Mouse (Mus musculus): Measurements from ENCODE around the gene Trim67. TPM values are rescaled to one million over a fixed set of nuclear protein-coding genes. Genes with fewer than 3 reads are reported as not detected.
"Not testable (repeated sequence)": the region's sequence is repeated elsewhere in the genome, so short reads cannot be mapped to it uniquely, and the experiment has no call there.

The Trim67 gene
- polyA plus RNA-seq, 1 experiment from 2014 or later, result 0.23 TPM

- TF ChIP-seq EP300 (optimal IDR thresholded peaks at IDR 0.05) (no peak), CTCF (IDR thresholded peaks at IDR 0.05; ENCODE audit: low read depth) (no peak)
- DNase-seq (ENCODE audit: low spot score) (no peak), ATAC-seq (ENCODE audit: low FRiP score, low TSS enrichment) (no peak)
- Histone ChIP-seq H3K27me3 (ENCODE audit: control insufficient read depth, insufficient read depth, low read length) (no peaks in the 10 kb centered on the region), H3K4me2 (replicated peaks; ENCODE audit: low read depth) (no peak overlapping the region), H3K4me1 (replicated peaks; ENCODE audit: control insufficient read depth, insufficient read depth) (no peaks in the 10 kb centered on the region), H3K4me3 (ENCODE audit: low read depth, low read length) (no peak overlapping the region), H3K9ac (ENCODE audit: low read length) (no peak overlapping the region), H3K27ac (replicated peaks) (no peak overlapping the region), H3K9me3 (ENCODE audit: control insufficient read depth, low read length) (no peaks in the 10 kb centered on the region), H3K36me3 (ENCODE audit: control insufficient read depth, insufficient read depth, low read length) (peaks cover 13% of the 10 kb centered on the region)
- 83% methylated on average over 2 of the region's 2 CpGs for WGBS
Observed at GRCm38 (mm10) chr8:124836907-124837306, 44.0 kb downstream of the Trim67 start.

GRCm38 (mm10) chr8:124837956-124838355, 45.1 kb downstream of the Trim67 start:
- ATAC-seq (ENCODE audit: low FRiP score, low TSS enrichment) (no peak), DNase-seq (ENCODE audit: low spot score) (no peak)
- H3K4me3 ChIP-seq (ENCODE audit: low read depth, low read length), result no peak overlapping the region
- 85% methylated on average over 2 of the region's 2 CpGs for WGBS
- H3K4me2 ChIP-seq (replicated peaks; ENCODE audit: low read depth), result no peak overlapping the region
- peaks cover 13% of the 10 kb centered on the region for H3K36me3 ChIP-seq (ENCODE audit: control insufficient read depth, insufficient read depth, low read length)
- no peaks in the 10 kb centered on the region for H3K9me3 ChIP-seq (ENCODE audit: control insufficient read depth, low read length)
- H3K27ac ChIP-seq (replicated peaks), result no peak overlapping the region
- H3K9ac ChIP-seq (ENCODE audit: low read length), result no peak overlapping the region
- no peaks in the 10 kb centered on the region for H3K27me3 ChIP-seq (ENCODE audit: control insufficient read depth, insufficient read depth, low read length)
- H3K4me1 ChIP-seq (replicated peaks; ENCODE audit: control insufficient read depth, insufficient read depth), result no peaks in the 10 kb centered on the region
- TF ChIP-seq EP300 (optimal IDR thresholded peaks at IDR 0.05), result no peak
- TF ChIP-seq CTCF (IDR thresholded peaks at IDR 0.05; ENCODE audit: low read depth), result no peak

GRCm38 (mm10) chr8:124839371-124839770, 46.5 kb downstream of the Trim67 start:
- peaks cover 13% of the 10 kb centered on the region for H3K36me3 ChIP-seq (ENCODE audit: control insufficient read depth, insufficient read depth, low read length)
- H3K4me3 ChIP-seq (ENCODE audit: low read depth, low read length), result no peak overlapping the region
- no peak overlapping the region for H3K27ac ChIP-seq (replicated peaks)
- no peak overlapping the region for H3K4me2 ChIP-seq (replicated peaks; ENCODE audit: low read depth)
- DNase-seq (ENCODE audit: low spot score) (no peak), ATAC-seq (ENCODE audit: low FRiP score, low TSS enrichment) (no peak)
- H3K9me3 ChIP-seq (ENCODE audit: control insufficient read depth, low read length), result no peaks in the 10 kb centered on the region
- WGBS, result 91% methylated on average over 10 of the region's 10 CpGs
- H3K4me1 ChIP-seq (replicated peaks; ENCODE audit: control insufficient read depth, insufficient read depth), result no peaks in the 10 kb centered on the region
- H3K9ac ChIP-seq (ENCODE audit: low read length), result no peak overlapping the region
- TF ChIP-seq EP300 (optimal IDR thresholded peaks at IDR 0.05) (no peak), CTCF (IDR thresholded peaks at IDR 0.05; ENCODE audit: low read depth) (no peak)
- no peaks in the 10 kb centered on the region for H3K27me3 ChIP-seq (ENCODE audit: control insufficient read depth, insufficient read depth, low read length)

GRCm38 (mm10) chr8:124840900-124841299, 48.0 kb downstream of the Trim67 start:
- TF ChIP-seq CTCF (IDR thresholded peaks at IDR 0.05; ENCODE audit: low read depth), result no peak
- Histone ChIP-seq H3K4me3 (ENCODE audit: low read depth, low read length) (no peak overlapping the region), H3K4me1 (replicated peaks; ENCODE audit: control insufficient read depth, insufficient read depth) (no peaks in the 10 kb centered on the region), H3K9ac (ENCODE audit: low read length) (no peak overlapping the region), H3K4me2 (replicated peaks; ENCODE audit: low read depth) (no peak overlapping the region), H3K27me3 (ENCODE audit: control insufficient read depth, insufficient read depth, low read length) (no peaks in the 10 kb centered on the region), H3K36me3 (ENCODE audit: control insufficient read depth, insufficient read depth, low read length) (peaks cover 13% of the 10 kb centered on the region), H3K9me3 (ENCODE audit: control insufficient read depth, low read length) (no peaks in the 10 kb centered on the region), H3K27ac (replicated peaks) (no peak overlapping the region)
- ATAC-seq (ENCODE audit: low FRiP score, low TSS enrichment) (no peak), DNase-seq (ENCODE audit: low spot score) (no peak)
- 95% methylated on average over 7 of the region's 7 CpGs for WGBS

- TF ChIP-seq EP300 (optimal IDR thresholded peaks at IDR 0.05), result no peak
- 88% methylated on average over 10 of the region's 10 CpGs for WGBS
- H3K9me3 ChIP-seq (ENCODE audit: control insufficient read depth, low read length), result no peaks in the 10 kb centered on the region
Observed at GRCm38 (mm10) chr8:124841775-124842174, 48.9 kb downstream of the Trim67 start.

GRCm38 (mm10) chr8:124842929-124843328, 50.0 kb downstream of the Trim67 start:
- H3K27ac ChIP-seq (replicated peaks); H3K27me3 ChIP-seq (ENCODE audit: control insufficient read depth, insufficient read depth, low read length); H3K4me2 ChIP-seq (replicated peaks; ENCODE audit: low read depth); H3K9ac ChIP-seq (ENCODE audit: low read length); DNase-seq (ENCODE audit: low spot score); ATAC-seq (ENCODE audit: low FRiP score, low TSS enrichment); H3K9me3 ChIP-seq (ENCODE audit: control insufficient read depth, low read length); H3K4me1 ChIP-seq (replicated peaks; ENCODE audit: control insufficient read depth, insufficient read depth); H3K4me3 ChIP-seq (ENCODE audit: low read depth, low read length): not testable (repeated sequence)
- H3K36me3 ChIP-seq (ENCODE audit: control insufficient read depth, insufficient read depth, low read length), result peaks cover 13% of the 10 kb centered on the region
- WGBS, result 65% methylated on average over 1 of the region's 1 CpGs

More at GRCm38 (mm10) chr8:124841775-124842174, 48.9 kb downstream of the Trim67 start:
- DNase-seq (ENCODE audit: low spot score) (no peak), ATAC-seq (ENCODE audit: low FRiP score, low TSS enrichment) (no peak)
- Histone ChIP-seq H3K36me3 (ENCODE audit: control insufficient read depth, insufficient read depth, low read length) (peaks cover 13% of the 10 kb centered on the region), H3K9ac (ENCODE audit: low read length) (no peak overlapping the region), H3K4me1 (replicated peaks; ENCODE audit: control insufficient read depth, insufficient read depth) (no peaks in the 10 kb centered on the region), H3K4me3 (ENCODE audit: low read depth, low read length) (no peak overlapping the region), H3K27me3 (ENCODE audit: control insufficient read depth, insufficient read depth, low read length) (no peaks in the 10 kb centered on the region), H3K27ac (replicated peaks) (no peak overlapping the region), H3K4me2 (replicated peaks; ENCODE audit: low read depth) (no peak overlapping the region)
